Mouse (Mus musculus): ENCODE results near the gene Yipf1.

The Yipf1 gene

DNA sequence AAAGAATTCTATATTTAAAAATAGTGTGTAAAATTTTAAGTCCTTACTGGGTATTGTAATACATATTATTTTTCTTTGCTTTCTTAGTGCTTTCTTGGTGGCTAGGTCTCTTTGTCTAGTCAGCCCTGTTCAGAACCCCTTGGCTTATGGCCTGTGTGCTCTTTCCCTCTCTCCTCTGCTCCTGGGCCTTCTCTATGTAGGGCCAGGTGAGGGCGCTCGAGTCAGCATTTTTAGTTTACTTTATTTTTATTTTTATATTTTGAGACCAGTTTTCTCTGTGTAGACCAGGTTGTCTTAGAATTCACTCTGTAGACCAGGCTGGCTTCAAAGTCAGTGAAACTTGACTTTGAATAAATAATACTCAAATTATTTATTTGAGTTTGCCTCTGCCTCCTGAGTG is 58.1 kb downstream of the Yipf1 start:
- no peak for DNase-seq (ENCODE audit: low spot score)

DNA sequence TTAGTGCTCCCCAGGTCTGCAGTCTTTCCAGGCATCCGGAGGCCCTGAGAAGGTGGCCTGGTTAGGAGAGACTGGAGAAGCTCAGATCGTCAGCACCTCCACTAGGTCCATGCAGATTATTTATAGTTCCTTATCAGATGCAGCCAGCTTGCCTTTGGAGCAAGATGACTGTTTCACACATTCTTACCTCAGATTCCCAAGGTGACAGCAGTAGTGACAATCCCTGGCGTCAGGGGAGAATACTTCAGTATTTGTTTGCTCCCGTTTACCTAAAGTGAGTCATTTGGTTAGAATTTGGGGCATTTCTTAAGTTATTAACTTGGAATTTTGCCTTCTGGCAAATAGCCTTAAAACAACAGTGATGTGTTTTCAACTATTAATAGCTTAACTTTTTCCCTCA is 60.5 kb downstream of the Yipf1 start:
- DNase-seq (ENCODE audit: low spot score): no peak

DNA sequence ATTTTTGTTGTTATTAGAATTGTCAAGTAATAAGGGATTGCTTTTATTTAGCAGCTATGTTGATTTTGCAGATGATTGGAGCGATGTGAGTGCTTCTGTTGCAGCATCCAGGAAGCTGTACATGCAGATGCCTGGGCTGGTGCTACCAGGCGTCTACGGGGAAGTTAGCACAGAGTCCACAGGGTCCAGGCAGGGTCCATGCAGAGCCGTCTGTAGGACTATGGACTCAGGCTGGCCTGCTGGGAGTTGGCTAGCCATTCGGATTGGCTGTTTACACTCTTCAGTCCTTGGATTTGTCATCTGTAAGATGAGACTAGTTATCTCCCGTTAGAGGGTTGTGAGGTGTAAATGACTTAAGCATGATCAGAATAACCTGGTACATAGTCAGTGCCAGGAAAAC is 64.8 kb downstream of the Yipf1 start:
- DNase-seq (ENCODE audit: low spot score): no peak

- DNase-seq (ENCODE audit: low spot score): no peak
Measured at GRCm38 (mm10) chr4:107380871-107381270, 66.7 kb downstream of the Yipf1 start.

DNA sequence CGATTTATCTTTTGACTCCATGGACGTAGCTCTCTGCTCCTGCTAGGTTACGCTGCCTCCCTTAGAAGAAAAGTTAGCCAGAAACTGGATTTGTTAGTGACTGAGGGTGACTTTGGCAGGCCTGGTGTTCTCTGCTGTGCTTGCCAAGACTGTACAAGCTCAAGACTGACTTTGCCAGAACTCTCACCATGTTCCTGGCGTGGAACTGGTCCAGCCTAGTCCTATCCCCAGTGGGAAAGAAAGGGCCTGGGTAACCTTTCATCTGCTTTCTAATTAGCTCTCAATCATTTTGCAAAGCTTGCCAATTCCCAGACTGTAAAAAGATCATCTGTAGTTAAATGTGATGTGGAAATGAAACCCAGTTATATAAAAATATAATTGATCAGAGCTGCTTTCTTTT is 72.9 kb downstream of the Yipf1 start:
- DNase-seq (ENCODE audit: low spot score): no peak

- no peak for DNase-seq (ENCODE audit: low spot score)
Measured at GRCm38 (mm10) chr4:107387465-107387864, 73.3 kb downstream of the Yipf1 start.

DNA sequence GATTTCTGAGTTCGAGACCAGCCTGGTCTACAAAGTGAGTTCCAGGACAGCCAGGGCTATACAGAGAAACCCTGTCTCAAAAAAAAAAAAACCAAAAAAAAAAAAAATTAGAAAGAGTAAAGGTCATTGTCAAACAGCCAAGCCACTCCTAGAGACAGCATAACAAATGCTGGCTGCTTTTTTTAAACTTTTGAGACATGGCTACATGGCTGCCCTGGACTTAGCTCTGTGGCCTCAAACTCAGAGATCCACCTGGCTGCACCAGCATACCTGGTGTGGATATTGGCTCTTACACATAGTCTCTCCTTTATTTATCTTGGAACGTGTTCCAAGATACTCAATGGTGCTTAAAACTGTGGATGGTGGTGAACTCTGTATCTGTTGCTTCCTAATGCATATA is 74.1 kb downstream of the Yipf1 start:
- DNase-seq (ENCODE audit: low spot score): no peak

DNA sequence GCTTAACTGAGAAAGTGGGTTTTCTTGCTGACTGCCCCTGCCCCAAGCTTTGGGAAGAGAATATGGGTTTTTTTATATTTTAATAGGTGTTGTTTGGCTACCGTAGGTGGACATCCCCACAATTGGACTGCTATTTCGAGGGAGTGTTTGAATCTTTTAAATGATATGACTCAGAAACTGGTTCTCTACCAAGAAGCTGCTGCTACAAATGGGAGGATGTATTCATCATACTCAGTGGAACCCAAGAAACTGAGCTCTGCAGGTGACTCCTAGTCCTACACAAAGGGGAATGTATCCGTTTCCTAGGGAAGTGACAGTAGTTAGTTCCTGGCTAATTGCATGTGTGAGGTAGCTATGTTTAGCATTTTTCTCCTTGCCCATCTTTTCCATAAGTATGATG is 75.2 kb downstream of the Yipf1 start:
- no peak for DNase-seq (ENCODE audit: low spot score)

DNA sequence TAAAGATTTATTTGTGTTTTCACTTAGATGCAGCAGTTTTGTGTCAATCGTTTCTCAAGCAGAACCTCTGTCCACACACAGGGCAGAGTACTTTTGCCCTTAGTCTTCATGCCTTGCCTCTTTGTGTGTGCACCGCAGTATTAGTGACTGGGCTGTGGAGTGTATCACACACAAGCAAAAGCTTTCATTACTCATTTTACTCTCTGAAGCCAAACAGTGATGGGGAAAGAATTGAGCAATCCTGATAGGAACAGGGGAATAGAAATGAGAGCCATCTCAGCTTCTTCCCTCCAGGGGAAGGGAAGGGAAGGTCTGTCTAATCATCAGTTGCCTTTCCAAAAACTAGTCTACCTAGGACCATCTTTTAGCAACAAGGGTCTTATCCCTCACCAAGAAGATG is 79.6 kb downstream of the Yipf1 start:
- DNase-seq (ENCODE audit: low spot score): no peak
